Mouse (Mus musculus) limb, embryonic 14.5 days (tissue): ENCODE data around the gene Fmnl3. TPM values are rescaled to one million over a fixed set of nuclear protein-coding genes. Genes with fewer than 3 reads are reported as not detected.

Source experiments
- ATAC-seq: fragments of 200-750 bp; cut with Nextera tagmentation; 2 replicates; pipeline ENCODE4 v1.8.0; 2017; ENCODE audit warnings: low read depth, moderate number of reproducible peaks, moderate TSS enrichment; ENCODE audit not compliant: low FRiP score
- DNase-seq: peaks from one replicate; pipeline ENCODE4 v3.0.0-alpha.2; 2015; ENCODE audit warnings: low spot score
- H3K27ac ChIP-seq: fragments of 300-500 bp; sonication (generic); replicated peaks from 2 replicates; pipeline ENCODE4 v1.5.1; 2014; ENCODE audit warnings: low read depth, mild to moderate bottlenecking, low read length, moderate library complexity, mixed read lengths
- H3K27me3 ChIP-seq: fragments of 300-500 bp; sonication (generic); 2 replicates; pipeline ENCODE4 v1.6.1; 2014; ENCODE audit warnings: low read length, mixed read lengths; ENCODE audit not compliant: control insufficient read depth, insufficient read depth
- H3K36me3 ChIP-seq: fragments of 300-500 bp; sonication (generic); 2 replicates; pipeline ENCODE4 v1.6.1; 2014; ENCODE audit warnings: mild to moderate bottlenecking, low read length, moderate library complexity, mixed read lengths; ENCODE audit not compliant: control insufficient read depth, insufficient read depth
- H3K4me1 ChIP-seq: fragments of 300-500 bp; sonication (generic); 2 replicates; pipeline ENCODE4 v1.6.1; 2014; ENCODE audit warnings: antibody characterized with exemption, low read length, mixed read lengths; ENCODE audit not compliant: control insufficient read depth, insufficient read depth
- H3K4me2 ChIP-seq: fragments of 300-500 bp; sonication (generic); replicated peaks from 2 replicates; pipeline ENCODE4 v1.6.1; 2014; ENCODE audit warnings: low read depth, mild to moderate bottlenecking, low read length, moderate library complexity; ENCODE audit not compliant: severe bottlenecking
- H3K4me3 ChIP-seq: fragments of 300-500 bp; sonication (generic); replicated peaks from 2 replicates; pipeline ENCODE4 v1.5.1; 2014; ENCODE audit warnings: low read length
- H3K9ac ChIP-seq: fragments of 300-500 bp; sonication (generic); 2 replicates; pipeline ENCODE4 v1.6.1; 2014; ENCODE audit warnings: mild to moderate bottlenecking, low read depth, low read length, moderate library complexity; ENCODE audit not compliant: severe bottlenecking
- H3K9me3 ChIP-seq: fragments of 300-500 bp; sonication (generic); 2 replicates; pipeline ENCODE4 v1.6.1; 2016; ENCODE audit warnings: low read length; ENCODE audit not compliant: control insufficient read depth
- POLR2A ChIP-seq: fragments of 200-500 bp; IDR thresholded peaks from 2 replicates; pipeline ENCODE4 v1.8.0; 2012; ENCODE audit warnings: inconsistent platforms, mild to moderate bottlenecking, moderate library complexity, borderline replicate concordance; ENCODE audit not compliant: insufficient read depth, insufficient read length; ENCODE audit errors: extremely low read depth
- WGBS: fragments of 180-500 bp; shearing (Covaris S2); extraction: QIAGEN DNeasy Blood & Tissue Kit; methylation state at CpG from one replicate; pipeline ENCODE4 v1.1.7; 2014; 5-methylcytosine and 5-hydroxymethylcytosine counted together
- polyA plus RNA-seq, 2 experiments: library from polyadenylated mRNA; depleted of rRNA in 1 of 2; stranded (reverse) in 1 of 2; unstranded in 1 of 2; fragments of >200 nt; fragmentation: Nextera tagmentation in 1 of 2; extraction: Ambion mirVana in 1 of 2; gene quantifications; 2 replicates each; pipeline versions ENCODE4 v1.2.1 to v1.2.3; 2012 to 2014

The Fmnl3 gene
- polyA plus RNA-seq, 2 experiments = 19.8 to 55.0 TPM

DNA sequence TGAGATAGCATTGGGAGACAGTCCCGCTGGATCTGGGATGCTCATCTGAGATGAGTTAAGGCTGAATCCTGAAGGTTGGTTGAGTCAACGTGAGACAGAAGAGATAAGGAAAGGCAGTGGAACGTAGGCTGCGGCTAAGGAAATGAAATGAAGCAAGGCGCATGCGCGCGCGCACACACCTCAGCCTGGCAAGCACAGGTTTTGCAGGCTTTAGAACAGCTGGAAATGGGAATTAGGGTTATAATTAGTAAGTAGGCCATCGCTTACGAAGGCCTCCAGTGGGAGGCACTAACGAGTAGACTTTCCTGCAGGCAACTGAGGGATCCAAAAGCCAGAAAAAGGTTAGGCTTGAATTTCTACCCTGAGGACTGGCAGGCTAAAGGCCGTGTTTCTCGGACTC, 41.5 kb upstream of the Fmnl3 start:
- no peak overlapping the region for H3K4me3 ChIP-seq
- peaks cover 41% of the 10 kb centered on the region for H3K36me3 ChIP-seq
- no peak for ATAC-seq
- no peak for DNase-seq
- no peaks in the 10 kb centered on the region for H3K27me3 ChIP-seq
- H3K9me3 ChIP-seq = no peaks in the 10 kb centered on the region
- H3K4me1 ChIP-seq = peaks cover 2% of the 10 kb centered on the region; the same call in 1 of the 2 replicates
- H3K4me2 ChIP-seq = no peak overlapping the region
- 54% methylated on average over 14 of the region's 14 CpGs for WGBS
- no peak overlapping the region for H3K9ac ChIP-seq
- TF ChIP-seq POLR2A = no peak
- no peak overlapping the region for H3K27ac ChIP-seq

DNA sequence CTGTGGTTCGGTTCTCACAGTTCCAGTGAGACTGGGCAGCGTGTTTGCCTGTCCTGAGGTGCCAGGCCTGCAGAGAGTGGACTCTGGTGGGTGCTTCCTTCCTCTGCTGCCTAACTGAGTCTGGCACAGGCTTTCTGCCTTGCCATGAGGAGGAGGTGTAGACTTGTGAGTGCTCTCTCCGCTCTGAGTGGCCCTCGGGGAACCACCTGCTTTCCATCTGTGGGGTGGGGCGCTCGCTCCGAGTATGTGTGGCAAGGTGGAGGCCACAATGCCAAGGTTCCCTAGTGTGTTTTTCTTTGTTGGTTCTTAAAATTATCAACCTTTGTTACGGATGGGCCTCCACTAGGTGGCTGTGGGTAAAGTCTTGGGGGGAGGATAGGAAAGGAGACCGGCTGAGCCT, 38.6 kb upstream of the Fmnl3 start:
- ATAC-seq (no peak), DNase-seq (no peak)
- no peak overlapping the region for H3K9ac ChIP-seq
- H3K4me3 ChIP-seq = no peak overlapping the region
- no peak overlapping the region for H3K27ac ChIP-seq
- H3K27me3 ChIP-seq = no peaks in the 10 kb centered on the region
- H3K4me2 ChIP-seq = no peak overlapping the region
- peaks cover 70% of the 10 kb centered on the region for H3K36me3 ChIP-seq
- TF ChIP-seq POLR2A = no peak
- WGBS = 84% methylated on average over 9 of the region's 9 CpGs
- H3K4me1 ChIP-seq = no peaks in the 10 kb centered on the region
- H3K9me3 ChIP-seq = no peaks in the 10 kb centered on the region

DNA sequence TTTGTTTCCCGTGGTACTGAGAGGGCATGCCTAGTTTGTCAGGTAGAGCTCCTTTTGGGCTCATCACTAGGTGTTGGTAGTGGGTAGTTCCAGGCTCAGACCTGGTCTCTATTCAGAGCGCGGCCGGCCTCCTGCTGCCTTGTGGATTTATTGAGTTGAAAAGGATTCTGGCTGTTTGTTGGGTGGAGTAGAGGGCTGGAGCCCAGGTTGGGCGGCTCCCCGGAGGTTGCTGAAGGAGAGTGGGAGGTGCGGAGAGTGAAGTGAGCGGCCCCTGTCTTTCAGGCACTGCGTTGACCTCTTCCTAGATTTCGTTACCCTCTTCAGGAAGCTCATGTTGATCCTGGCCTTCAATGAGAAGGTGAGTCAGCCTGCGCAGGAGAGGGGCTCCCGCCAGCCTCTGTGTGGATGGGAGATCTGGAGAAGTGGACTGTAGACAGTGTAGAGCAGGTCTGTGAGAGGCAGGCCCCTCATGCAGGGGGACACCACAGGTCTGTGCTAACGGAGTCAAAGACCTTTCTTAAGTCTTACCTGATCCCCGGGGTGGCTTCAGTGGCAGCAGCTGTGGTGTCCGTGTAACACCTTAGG, 36.8 kb upstream of the Fmnl3 start:
- Histone ChIP-seq H3K27me3 (no peaks in the 10 kb centered on the region), H3K4me2 (no peak overlapping the region), H3K9ac (no peak overlapping the region), H3K4me1 (no peaks in the 10 kb centered on the region), H3K9me3 (no peaks in the 10 kb centered on the region), H3K27ac (no peak overlapping the region), H3K4me3 (no peak overlapping the region), H3K36me3 (peaks cover 87% of the 10 kb centered on the region)
- ATAC-seq (no peak), DNase-seq (no peak)
- 88% methylated on average over 15 of the region's 15 CpGs for WGBS
- no peak for TF ChIP-seq POLR2A

DNA sequence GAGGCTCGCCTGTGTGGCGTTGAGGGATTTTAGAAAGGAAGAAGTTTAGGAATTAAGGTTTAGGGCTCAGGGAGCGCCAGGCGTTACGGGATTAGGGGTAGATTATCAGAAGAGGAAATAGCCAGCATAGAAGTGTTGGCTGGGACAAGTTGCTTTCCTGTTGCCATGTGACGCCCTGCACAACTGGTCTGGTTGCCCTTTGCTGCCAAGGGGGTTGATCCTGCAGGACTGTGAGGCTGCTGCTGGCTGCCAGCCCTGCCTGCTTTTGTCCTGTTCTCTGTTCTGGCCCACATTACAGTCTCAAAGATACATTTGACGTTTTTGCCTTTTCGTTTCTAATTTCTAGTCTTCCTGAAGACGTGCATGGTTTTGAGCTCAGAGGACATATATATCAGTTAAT, 34.9 kb upstream of the Fmnl3 start:
- Histone ChIP-seq H3K27me3 (no peaks in the 10 kb centered on the region), H3K27ac (no peak overlapping the region), H3K4me2 (no peak overlapping the region), H3K9me3 (no peaks in the 10 kb centered on the region), H3K4me3 (no peak overlapping the region), H3K4me1 (no peaks in the 10 kb centered on the region), H3K9ac (no peak overlapping the region), H3K36me3 (peaks cover 88% of the 10 kb centered on the region)
- 91% methylated on average over 9 of the region's 9 CpGs for WGBS
- TF ChIP-seq POLR2A = no peak
- ATAC-seq = no peak
- DNase-seq = no peak

DNA sequence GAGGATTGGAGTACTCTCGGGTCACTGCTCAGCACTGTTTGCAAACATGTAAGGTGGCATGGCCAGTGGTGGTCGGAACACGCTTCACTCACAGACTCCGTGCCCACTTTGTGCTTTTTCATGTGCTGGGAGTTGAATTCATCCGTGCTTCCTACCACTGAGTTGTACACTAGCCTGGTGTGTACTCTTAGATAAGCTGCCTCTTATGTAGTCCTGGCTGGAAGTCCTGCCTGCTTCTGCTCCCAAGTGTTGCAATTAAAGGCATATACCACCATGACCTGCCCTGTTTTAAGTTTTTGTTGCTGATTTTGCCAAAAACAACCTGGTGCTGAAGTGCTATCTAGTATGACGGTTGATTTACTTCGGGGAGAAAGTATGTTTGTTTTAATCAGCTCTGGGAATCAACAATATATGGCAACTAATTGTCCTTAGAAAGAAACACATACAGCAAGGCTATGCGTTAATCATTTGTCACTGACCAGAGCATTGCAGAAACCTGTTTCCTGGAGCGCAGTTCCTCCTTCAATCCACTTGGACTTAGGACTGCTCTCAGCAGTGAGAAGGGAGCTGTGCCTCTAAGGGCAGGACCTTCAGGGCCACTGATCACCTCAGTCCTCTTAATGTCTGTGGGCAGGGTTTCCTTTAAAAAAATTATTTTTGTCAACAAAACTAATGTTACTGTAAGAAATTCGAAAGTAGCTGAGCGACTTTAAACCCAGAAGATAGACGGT, 33.0 kb upstream of the Fmnl3 start:
- no peaks in the 10 kb centered on the region for H3K27me3 ChIP-seq
- DNase-seq (no peak), ATAC-seq (no peak)
- no peak overlapping the region for H3K4me2 ChIP-seq
- TF ChIP-seq POLR2A = no peak
- H3K4me1 ChIP-seq = no peaks in the 10 kb centered on the region; the same call in 1 of the 2 replicates
- 94% methylated on average over 12 of the region's 12 CpGs for WGBS
- H3K36me3 ChIP-seq = peaks cover 70% of the 10 kb centered on the region
- H3K4me3 ChIP-seq = no peak overlapping the region
- no peak overlapping the region for H3K27ac ChIP-seq
- no peaks in the 10 kb centered on the region for H3K9me3 ChIP-seq
- no peak overlapping the region for H3K9ac ChIP-seq
